Mouse (Mus musculus): ENCODE data around the gene Med22. TPM values are rescaled to one million over a fixed set of nuclear protein-coding genes. Genes with fewer than 3 reads are reported as not detected.
A peak's percentile ranks its signal among the peaks of the same experiment; 100 is the strongest.
"Not testable (repeated sequence)": the region's sequence is repeated elsewhere in the genome, so short reads cannot be mapped to it uniquely, and the experiment has no call there.

The Med22 gene
- polyA plus RNA-seq, 1 experiment from 2014 or later = 32.6 TPM

- H3K9me3 ChIP-seq (ENCODE audit: low read length) = no peaks in the 10 kb centered on the region
These were observed 14.6 kb downstream of the Med22 start for GRCm38 (mm10) chr2:26895898-26896297.

GRCm38 (mm10) chr2:26886170-26886569 is 24.3 kb downstream of the Med22 start:
- not testable (repeated sequence) for H3K36me3 ChIP-seq (ENCODE audit: insufficient read depth, low read length); H3K4me2 ChIP-seq (replicated peaks; ENCODE audit: low read depth, low read length); H3K4me1 ChIP-seq (ENCODE audit: insufficient read depth, low read depth, low read length); H3K9ac ChIP-seq (replicated peaks; ENCODE audit: low read depth); H3K9me3 ChIP-seq (ENCODE audit: low read length); ATAC-seq; H3K27ac ChIP-seq (ENCODE audit: low read length); H3K4me3 ChIP-seq (ENCODE audit: low read depth, low read length); H3K27me3 ChIP-seq (replicated peaks; ENCODE audit: insufficient read depth, low read length); DNase-seq (ENCODE audit: low spot score)
- WGBS = 84% methylated on average over 4 of the region's 4 CpGs

More at GRCm38 (mm10) chr2:26895898-26896297, 14.6 kb downstream of the Med22 start:
- ATAC-seq (no peak), DNase-seq (ENCODE audit: low spot score) (no peak)
- no peak overlapping the region for H3K4me3 ChIP-seq (ENCODE audit: low read depth, low read length)
- no peaks in the 10 kb centered on the region for H3K27me3 ChIP-seq (replicated peaks; ENCODE audit: insufficient read depth, low read length)
- TF ChIP-seq EP300 (IDR thresholded peaks at IDR 0.05) = no peak
- peak; percentile 10; the same call in 1 of the 2 replicates for TF ChIP-seq CTCF (IDR thresholded peaks at IDR 0.05)
- H3K27ac ChIP-seq (ENCODE audit: low read length) = no peak overlapping the region
- no peaks in the 10 kb centered on the region for H3K4me1 ChIP-seq (ENCODE audit: insufficient read depth, low read depth, low read length)
- no peak overlapping the region for H3K4me2 ChIP-seq (replicated peaks; ENCODE audit: low read depth, low read length)
- H3K9ac ChIP-seq (replicated peaks; ENCODE audit: low read depth) = no peak overlapping the region
- H3K36me3 ChIP-seq (ENCODE audit: insufficient read depth, low read length) = peaks cover 31% of the 10 kb centered on the region
- WGBS = 87% methylated on average over 4 of the region's 4 CpGs

GRCm38 (mm10) chr2:26885541-26885940 is 24.9 kb downstream of the Med22 start:
- H3K27me3 ChIP-seq (replicated peaks; ENCODE audit: insufficient read depth, low read length); H3K4me3 ChIP-seq (ENCODE audit: low read depth, low read length); ATAC-seq; H3K4me1 ChIP-seq (ENCODE audit: insufficient read depth, low read depth, low read length); DNase-seq (ENCODE audit: low spot score); H3K4me2 ChIP-seq (replicated peaks; ENCODE audit: low read depth, low read length); H3K27ac ChIP-seq (ENCODE audit: low read length); H3K36me3 ChIP-seq (ENCODE audit: insufficient read depth, low read length); H3K9ac ChIP-seq (replicated peaks; ENCODE audit: low read depth); H3K9me3 ChIP-seq (ENCODE audit: low read length): not testable (repeated sequence)
- 84% methylated on average over 2 of the region's 2 CpGs for WGBS

- H3K4me2 ChIP-seq (replicated peaks; ENCODE audit: low read depth, low read length) = no peak overlapping the region
- no peak for ATAC-seq
- H3K4me1 ChIP-seq (ENCODE audit: insufficient read depth, low read depth, low read length) = no peaks in the 10 kb centered on the region
- no peak for DNase-seq (ENCODE audit: low spot score)
- no peaks in the 10 kb centered on the region for H3K9me3 ChIP-seq (ENCODE audit: low read length)
- no peak overlapping the region for H3K4me3 ChIP-seq (ENCODE audit: low read depth, low read length)
- TF ChIP-seq CTCF (IDR thresholded peaks at IDR 0.05) (no peak), EP300 (IDR thresholded peaks at IDR 0.05) (no peak)
- no peak overlapping the region for H3K27ac ChIP-seq (ENCODE audit: low read length)
- H3K9ac ChIP-seq (replicated peaks; ENCODE audit: low read depth) = no peak overlapping the region
- H3K27me3 ChIP-seq (replicated peaks; ENCODE audit: insufficient read depth, low read length) = no peaks in the 10 kb centered on the region
- H3K36me3 ChIP-seq (ENCODE audit: insufficient read depth, low read length) = no peaks in the 10 kb centered on the region
These were observed 31.9 kb downstream of the Med22 start for GRCm38 (mm10) chr2:26878571-26878970.

GRCm38 (mm10) chr2:26870666-26871065 is 39.8 kb downstream of the Med22 start:
- WGBS = 49% methylated on average over 6 of the region's 6 CpGs
- Histone ChIP-seq H3K9ac (replicated peaks; ENCODE audit: low read depth) (no peak overlapping the region), H3K27me3 (replicated peaks; ENCODE audit: insufficient read depth, low read length) (no peaks in the 10 kb centered on the region), H3K4me1 (ENCODE audit: insufficient read depth, low read depth, low read length) (no peaks in the 10 kb centered on the region), H3K4me3 (ENCODE audit: low read depth, low read length) (no peak overlapping the region), H3K9me3 (ENCODE audit: low read length) (no peaks in the 10 kb centered on the region), H3K27ac (ENCODE audit: low read length) (no peak overlapping the region), H3K36me3 (ENCODE audit: insufficient read depth, low read length) (no peaks in the 10 kb centered on the region), H3K4me2 (replicated peaks; ENCODE audit: low read depth, low read length) (no peak overlapping the region)
- no peak for ATAC-seq
- DNase-seq (ENCODE audit: low spot score) = no peak
- TF ChIP-seq EP300 (IDR thresholded peaks at IDR 0.05) (no peak), CTCF (IDR thresholded peaks at IDR 0.05) (no peak)

GRCm38 (mm10) chr2:26864879-26865278 is 45.6 kb downstream of the Med22 start, which contains the start of gene Abo:
Gene Abo (minus strand): TSS chr2:26864979.
- Histone ChIP-seq H3K27me3 (replicated peaks; ENCODE audit: insufficient read depth, low read length) (no peaks in the 10 kb centered on the region), H3K27ac (ENCODE audit: low read length) (no peak within 1 kb of the TSS), H3K4me3 (ENCODE audit: low read depth, low read length) (no peak within 1 kb of the TSS), H3K4me2 (replicated peaks; ENCODE audit: low read depth, low read length) (no peak within 1 kb of the TSS), H3K4me1 (ENCODE audit: insufficient read depth, low read depth, low read length) (no peaks in the 10 kb centered on the region), H3K9me3 (ENCODE audit: low read length) (no peaks in the 10 kb centered on the region), H3K9ac (replicated peaks; ENCODE audit: low read depth) (no peak within 1 kb of the TSS), H3K36me3 (ENCODE audit: insufficient read depth, low read length) (no peaks in the 10 kb centered on the region)
- 57% methylated on average over 3 of the region's 3 CpGs for WGBS
- no peak for DNase-seq (ENCODE audit: low spot score)
- ATAC-seq = no peak
- TF ChIP-seq CTCF (IDR thresholded peaks at IDR 0.05) = no peak
- TF ChIP-seq EP300 (IDR thresholded peaks at IDR 0.05) = no peak

- H3K4me3 ChIP-seq (ENCODE audit: low read depth, low read length) = no peak overlapping the region
- no peak overlapping the region for H3K4me2 ChIP-seq (replicated peaks; ENCODE audit: low read depth, low read length)
- ATAC-seq (no peak), DNase-seq (ENCODE audit: low spot score) (no peak)
- H3K4me1 ChIP-seq (ENCODE audit: insufficient read depth, low read depth, low read length) = no peaks in the 10 kb centered on the region
- 58% methylated on average over 3 of the region's 3 CpGs for WGBS
- no peaks in the 10 kb centered on the region for H3K27me3 ChIP-seq (replicated peaks; ENCODE audit: insufficient read depth, low read length)
- H3K9ac ChIP-seq (replicated peaks; ENCODE audit: low read depth) = no peak overlapping the region
- no peak for TF ChIP-seq CTCF (IDR thresholded peaks at IDR 0.05)
- no peak for TF ChIP-seq EP300 (IDR thresholded peaks at IDR 0.05)
- no peaks in the 10 kb centered on the region for H3K9me3 ChIP-seq (ENCODE audit: low read length)
- no peak overlapping the region for H3K27ac ChIP-seq (ENCODE audit: low read length)
- H3K36me3 ChIP-seq (ENCODE audit: insufficient read depth, low read length) = no peaks in the 10 kb centered on the region
These were observed 47.6 kb downstream of the Med22 start for GRCm38 (mm10) chr2:26862856-26863255.

Other genes starting within 250 kb of the Med22 start
- not detected in 2 replicates for gene Lcn4, start 239.4 kb downstream of the Med22 start, polyA plus RNA-seq (2015; fragmentation: Nextera tagmentation; extraction: Ambion mirVana)
- gene Abo, start 45.7 kb downstream of the Med22 start, polyA plus RNA-seq (2015; fragmentation: Nextera tagmentation; extraction: Ambion mirVana) = not detected in 2 replicates
- gene Surf6, start 7.8 kb downstream of the Med22 start, polyA plus RNA-seq (2015; fragmentation: Nextera tagmentation; extraction: Ambion mirVana) = 11.8 and 13.5 TPM in 2 replicates
- 380 and 417 TPM in 2 replicates for gene Rpl7a, start 87 bp upstream of the Med22 start, polyA plus RNA-seq (2015; fragmentation: Nextera tagmentation; extraction: Ambion mirVana)
- 23.0 and 23.8 TPM in 2 replicates for gene Surf2, start 5.7 kb upstream of the Med22 start, polyA plus RNA-seq (2015; fragmentation: Nextera tagmentation; extraction: Ambion mirVana)
- gene Surf1, start 5.9 kb upstream of the Med22 start, polyA plus RNA-seq (2015; fragmentation: Nextera tagmentation; extraction: Ambion mirVana) = 59.6 and 59.7 TPM in 2 replicates
- 167 and 171 TPM in 2 replicates for gene Surf4, start 23.3 kb upstream of the Med22 start, polyA plus RNA-seq (2015; fragmentation: Nextera tagmentation; extraction: Ambion mirVana)
- gene Stkld1, start 23.4 kb upstream of the Med22 start, polyA plus RNA-seq (2015; fragmentation: Nextera tagmentation; extraction: Ambion mirVana) = 0.13 and 0.24 TPM in 2 replicates
- gene Rexo4, start 53.7 kb upstream of the Med22 start, polyA plus RNA-seq (2015; fragmentation: Nextera tagmentation; extraction: Ambion mirVana) = 21.4 and 22.1 TPM in 2 replicates
- 0.26 TPM in 2 replicates for gene Adamts13, start 62.7 kb upstream of the Med22 start, polyA plus RNA-seq (2015; fragmentation: Nextera tagmentation; extraction: Ambion mirVana)
- gene Cacfd1, start 99.2 kb upstream of the Med22 start, polyA plus RNA-seq (2015; fragmentation: Nextera tagmentation; extraction: Ambion mirVana) = 39.9 and 42.1 TPM in 2 replicates
- 1.1 and 1.3 TPM in 2 replicates for gene Slc2a6, start 117.3 kb upstream of the Med22 start, polyA plus RNA-seq (2015; fragmentation: Nextera tagmentation; extraction: Ambion mirVana)
- 0.36 and 0.76 TPM in 2 replicates for gene Mymk, start 161.5 kb upstream of the Med22 start, polyA plus RNA-seq (2015; fragmentation: Nextera tagmentation; extraction: Ambion mirVana)
- gene Adamtsl2, start 168.7 kb upstream of the Med22 start, polyA plus RNA-seq (2015; fragmentation: Nextera tagmentation; extraction: Ambion mirVana) = 50.6 and 52.3 TPM in 2 replicates
- 0.26 and 0.43 TPM in 2 replicates for gene Fam163b, start 231.8 kb upstream of the Med22 start, polyA plus RNA-seq (2015; fragmentation: Nextera tagmentation; extraction: Ambion mirVana)

Measured in lung, postnatal 0 days (tissue).